Mouse (Mus musculus): ENCODE results near the gene Rbms3. TPM values are rescaled to one million over a fixed set of nuclear protein-coding genes. Genes with fewer than 3 reads are reported as not detected.

Gene Rbms3
- polyA plus RNA-seq, 1 experiment, result not detected

- H3K27ac ChIP-seq (ENCODE audit: insufficient read depth, low read depth, low read length), result no peak overlapping the region
- WGBS, result 91% methylated on average over 11 of the region's 11 CpGs
- H3K4me3 ChIP-seq (ENCODE audit: insufficient read depth, low read depth, low read length), result no peak overlapping the region
- H3K4me1 ChIP-seq (ENCODE audit: control insufficient read depth, insufficient read depth, low read length), result no peaks in the 10 kb centered on the region
- no peak for TF ChIP-seq CTCF (IDR thresholded peaks at IDR 0.05; ENCODE audit: insufficient read depth, low read depth, low read length)
These were observed 843.3 kb downstream of the Rbms3 start for GRCm38 (mm10) chr9:116786136-116787046.

GRCm38 (mm10) chr9:116771820-116772219 is 857.9 kb downstream of the Rbms3 start:
- 92% methylated on average over 3 of the region's 3 CpGs for WGBS
- Histone ChIP-seq H3K4me3 (ENCODE audit: insufficient read depth, low read depth, low read length) (no peak overlapping the region), H3K4me1 (ENCODE audit: control insufficient read depth, insufficient read depth, low read length) (no peaks in the 10 kb centered on the region), H3K27ac (ENCODE audit: insufficient read depth, low read depth, low read length) (no peak overlapping the region)
- TF ChIP-seq POLR2A (IDR thresholded peaks at IDR 0.05; ENCODE audit: insufficient read depth, low read depth, low read length) (no peak), CTCF (IDR thresholded peaks at IDR 0.05; ENCODE audit: insufficient read depth, low read depth, low read length) (no peak)

GRCm38 (mm10) chr9:116769358-116770054 is 860.2 kb downstream of the Rbms3 start:
- TF ChIP-seq CTCF (IDR thresholded peaks at IDR 0.05; ENCODE audit: insufficient read depth, low read depth, low read length) (no peak), POLR2A (IDR thresholded peaks at IDR 0.05; ENCODE audit: insufficient read depth, low read depth, low read length) (no peak)
- no peak overlapping the region for H3K27ac ChIP-seq (ENCODE audit: insufficient read depth, low read depth, low read length)
- H3K4me3 ChIP-seq (ENCODE audit: insufficient read depth, low read depth, low read length), result no peak overlapping the region
- 56% methylated on average over 12 of the region's 12 CpGs for WGBS
- H3K4me1 ChIP-seq (ENCODE audit: control insufficient read depth, insufficient read depth, low read length), result no peaks in the 10 kb centered on the region

- 82% methylated on average over 10 of the region's 10 CpGs for whole genome bisulfite sequencing
- no peak overlapping the region for H3K27ac ChIP-seq (ENCODE audit: insufficient read depth, low read depth, low read length)
- TF ChIP-seq POLR2A (IDR thresholded peaks at IDR 0.05; ENCODE audit: insufficient read depth, low read depth, low read length) (no peak), CTCF (IDR thresholded peaks at IDR 0.05; ENCODE audit: insufficient read depth, low read depth, low read length) (no peak)
- H3K4me3 ChIP-seq (ENCODE audit: insufficient read depth, low read depth, low read length), result no peak overlapping the region
- no peaks in the 10 kb centered on the region for H3K4me1 ChIP-seq (ENCODE audit: control insufficient read depth, insufficient read depth, low read length)
These were observed 867.2 kb downstream of the Rbms3 start for GRCm38 (mm10) chr9:116762395-116763025.

- Histone ChIP-seq H3K4me1 (ENCODE audit: control insufficient read depth, insufficient read depth, low read length) (no peaks in the 10 kb centered on the region), H3K27ac (ENCODE audit: insufficient read depth, low read depth, low read length) (no peak overlapping the region), H3K4me3 (ENCODE audit: insufficient read depth, low read depth, low read length) (no peak overlapping the region)
- WGBS, result 85% methylated on average over 11 of the region's 11 CpGs
- TF ChIP-seq POLR2A (IDR thresholded peaks at IDR 0.05; ENCODE audit: insufficient read depth, low read depth, low read length) (no peak), CTCF (IDR thresholded peaks at IDR 0.05; ENCODE audit: insufficient read depth, low read depth, low read length) (no peak)
These were observed 880.7 kb downstream of the Rbms3 start for GRCm38 (mm10) chr9:116748857-116749584.

- TF ChIP-seq CTCF (IDR thresholded peaks at IDR 0.05; ENCODE audit: insufficient read depth, low read depth, low read length) (no peak), POLR2A (IDR thresholded peaks at IDR 0.05; ENCODE audit: insufficient read depth, low read depth, low read length) (no peak)
- 86% methylated on average over 4 of the region's 4 CpGs for WGBS
- no peaks in the 10 kb centered on the region for H3K4me1 ChIP-seq (ENCODE audit: control insufficient read depth, insufficient read depth, low read length)
- H3K27ac ChIP-seq (ENCODE audit: insufficient read depth, low read depth, low read length), result no peak overlapping the region
- no peak overlapping the region for H3K4me3 ChIP-seq (ENCODE audit: insufficient read depth, low read depth, low read length)
These were observed 881.4 kb downstream of the Rbms3 start for GRCm38 (mm10) chr9:116748346-116748745.

- H3K4me1 ChIP-seq (ENCODE audit: control insufficient read depth, insufficient read depth, low read length), result no peaks in the 10 kb centered on the region
- TF ChIP-seq POLR2A (IDR thresholded peaks at IDR 0.05; ENCODE audit: insufficient read depth, low read depth, low read length), result no peak
- WGBS, result 90% methylated on average over 3 of the region's 3 CpGs
- H3K27ac ChIP-seq (ENCODE audit: insufficient read depth, low read depth, low read length), result no peak overlapping the region
- H3K4me3 ChIP-seq (ENCODE audit: insufficient read depth, low read depth, low read length), result no peak overlapping the region
These were observed 882.8 kb downstream of the Rbms3 start for GRCm38 (mm10) chr9:116746871-116747270.

- TF ChIP-seq CTCF (IDR thresholded peaks at IDR 0.05; ENCODE audit: insufficient read depth, low read depth, low read length), result no peak
- TF ChIP-seq POLR2A (IDR thresholded peaks at IDR 0.05; ENCODE audit: insufficient read depth, low read depth, low read length), result no peak
- Histone ChIP-seq H3K27ac (ENCODE audit: insufficient read depth, low read depth, low read length) (no peak overlapping the region), H3K4me1 (ENCODE audit: control insufficient read depth, insufficient read depth, low read length) (no peaks in the 10 kb centered on the region), H3K4me3 (ENCODE audit: insufficient read depth, low read depth, low read length) (no peak overlapping the region)
- 83% methylated on average over 2 of the region's 2 CpGs for WGBS
These were observed 891.9 kb downstream of the Rbms3 start for GRCm38 (mm10) chr9:116737786-116738185.
